Mouse (Mus musculus) activated CD4-positive, CD25-positive, alpha-beta regulatory T cell, adult 4 months (primary cell): Measurements from ENCODE around the gene Gm49403. TPM values are rescaled to one million over a fixed set of nuclear protein-coding genes. Genes with fewer than 3 reads are reported as not detected.
"Not testable (repeated sequence)": the region's sequence is repeated elsewhere in the genome, so short reads cannot be mapped to it uniquely, and the experiment has no call there.

ENCODE experiments used
- ATAC-seq: one replicate; pipeline ENCODE4 v1.8.0; 2017
- polyA plus RNA-seq, 2 experiments: library from polyadenylated mRNA; unstranded; fragments of 100-300 nt; shearing (Covaris generic); gene quantifications; one replicate each; pipeline ENCODE4 v1.2.1; 2017

Gene Gm49403
- polyA plus RNA-seq, 2 experiments from 2014 or later = not detected

DNA sequence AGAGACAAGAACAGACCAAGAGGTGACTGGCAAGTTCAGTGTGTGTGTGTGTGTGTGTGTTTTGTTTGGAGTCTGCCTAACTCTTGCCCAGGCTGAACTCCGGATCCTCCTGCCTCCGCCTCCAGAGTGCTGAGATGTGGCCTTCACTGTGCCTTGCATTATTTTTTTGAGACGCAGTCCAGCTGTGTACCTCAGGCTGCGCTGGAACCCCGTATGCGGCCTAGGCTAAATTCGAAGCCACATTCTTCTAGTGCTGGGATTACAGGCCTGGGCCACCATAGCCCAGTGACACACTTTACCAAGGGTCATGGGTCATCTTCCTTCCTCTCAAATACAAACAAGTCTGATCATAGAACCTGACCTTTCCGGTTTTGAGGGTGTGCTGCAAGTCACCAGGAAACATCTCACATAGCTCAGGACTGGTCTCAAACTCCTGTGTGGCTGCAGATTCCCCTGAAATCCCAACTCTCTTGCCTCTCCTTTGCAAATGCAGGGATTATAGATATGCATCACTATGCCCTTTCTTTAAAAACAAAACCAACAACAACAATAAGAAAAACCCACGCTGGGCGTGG is 11.4 kb upstream of the Gm49403 start:
- no peak for ATAC-seq

DNA sequence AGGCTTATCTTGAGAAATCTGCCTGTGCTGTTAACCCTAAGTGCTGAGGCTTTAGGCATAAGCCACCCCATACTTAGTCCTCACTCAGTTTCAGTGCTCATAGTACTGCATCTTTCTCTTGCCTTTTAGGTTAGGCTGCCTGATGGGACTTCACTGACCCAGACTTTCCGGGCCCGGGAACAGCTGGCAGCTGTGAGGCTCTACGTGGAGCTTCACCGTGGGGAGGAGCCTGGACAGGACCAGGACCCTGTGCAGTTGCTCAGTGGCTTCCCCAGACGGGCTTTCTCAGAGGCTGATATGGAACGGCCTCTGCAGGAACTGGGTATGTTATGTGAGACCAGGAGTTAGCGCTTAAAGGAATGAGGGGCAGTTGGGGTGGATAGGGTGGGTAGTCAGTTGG is 8.7 kb upstream of the Gm49403 start:
- no peak for ATAC-seq

DNA sequence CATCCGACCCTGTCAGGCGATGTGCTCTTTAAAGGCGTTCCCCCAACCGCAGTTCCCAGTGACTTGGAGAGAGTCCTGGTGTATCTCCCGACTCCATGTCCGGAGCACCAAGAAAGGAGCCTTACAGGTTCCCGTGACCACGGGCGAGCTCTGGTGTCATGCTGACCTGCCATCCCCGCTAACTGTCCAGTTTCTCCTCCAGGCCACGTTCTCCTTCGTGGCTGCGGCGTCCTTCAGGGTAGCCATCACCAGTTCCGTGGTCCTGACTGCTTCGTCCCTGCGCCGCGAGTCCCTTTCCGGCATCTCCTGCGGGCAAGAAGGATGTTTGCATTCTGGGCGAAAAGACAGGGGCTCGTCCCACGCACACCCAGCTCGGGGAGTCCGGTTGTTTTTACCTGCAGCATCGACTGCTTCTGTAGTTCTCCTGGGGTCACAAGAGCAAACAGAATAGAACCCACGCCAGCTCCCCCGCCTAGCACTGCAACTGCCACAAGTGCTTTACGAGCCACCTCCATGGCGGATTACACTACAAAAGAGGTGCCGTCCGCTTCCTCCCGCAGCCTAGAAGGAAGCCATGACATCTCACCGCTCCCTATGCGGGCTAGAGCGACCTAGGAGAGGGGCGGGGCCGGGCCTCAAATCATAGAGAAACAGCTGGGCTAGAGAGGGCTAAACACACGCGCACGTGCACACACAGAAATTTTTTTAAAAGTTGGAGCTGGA is 3.3 kb upstream of the Gm49403 start, which contains the start of gene Uqcc3:
TSS of gene Uqcc3 (minus strand) at position 613 of the 723 bp plus-strand sequence.
- peak; percentile 95 for ATAC-seq

DNA sequence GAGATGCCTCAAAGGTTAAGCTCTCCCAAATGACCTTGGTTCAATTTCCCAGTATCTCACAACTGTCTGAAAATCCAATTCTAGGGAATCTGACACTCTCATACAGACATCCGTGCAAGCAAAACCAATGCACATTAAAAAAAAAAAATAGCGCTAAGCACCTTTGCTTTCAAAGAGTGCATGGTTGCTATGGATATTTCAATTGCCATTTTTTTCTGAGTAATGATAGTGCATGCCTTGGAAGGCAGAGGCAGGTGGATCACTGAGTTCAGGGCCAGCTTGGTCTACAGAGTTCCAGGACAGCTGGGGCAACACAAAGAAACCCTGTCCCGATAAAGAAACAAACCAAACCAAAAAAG is 2.7 kb upstream of the Gm49403 start:
- peak; percentile 36 for ATAC-seq

DNA sequence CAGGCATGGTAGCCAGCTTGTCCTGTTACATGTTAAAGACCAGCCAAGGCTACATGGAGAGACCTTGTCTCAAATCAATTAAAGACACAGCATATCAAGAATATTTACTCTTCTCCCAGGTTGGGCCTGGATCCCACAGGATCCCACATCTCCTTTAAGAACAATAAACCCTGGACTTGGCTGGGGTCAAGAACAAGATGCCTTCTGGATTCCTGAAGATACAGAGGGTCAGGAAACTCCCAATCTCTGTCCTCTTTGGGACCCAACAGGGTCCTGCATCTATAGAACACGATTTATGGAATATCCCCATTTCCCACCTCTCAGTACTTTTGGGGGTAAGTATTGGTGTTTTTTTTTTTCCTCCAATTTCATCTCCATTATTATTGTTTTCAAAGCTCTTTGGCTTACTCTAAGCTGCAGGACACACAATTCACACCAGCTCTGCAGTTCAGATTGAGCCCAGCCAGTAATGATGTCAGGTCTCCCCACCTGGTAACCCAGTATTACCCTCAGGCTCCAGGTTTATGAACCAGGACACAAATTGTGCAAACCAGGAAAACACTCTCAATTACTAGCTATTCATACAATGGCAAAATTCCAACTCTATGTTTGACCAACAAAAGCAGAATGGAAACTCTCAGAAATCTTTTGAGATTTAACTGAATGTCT is 3.3 kb downstream of the Gm49403 start:
- no peak for ATAC-seq

DNA sequence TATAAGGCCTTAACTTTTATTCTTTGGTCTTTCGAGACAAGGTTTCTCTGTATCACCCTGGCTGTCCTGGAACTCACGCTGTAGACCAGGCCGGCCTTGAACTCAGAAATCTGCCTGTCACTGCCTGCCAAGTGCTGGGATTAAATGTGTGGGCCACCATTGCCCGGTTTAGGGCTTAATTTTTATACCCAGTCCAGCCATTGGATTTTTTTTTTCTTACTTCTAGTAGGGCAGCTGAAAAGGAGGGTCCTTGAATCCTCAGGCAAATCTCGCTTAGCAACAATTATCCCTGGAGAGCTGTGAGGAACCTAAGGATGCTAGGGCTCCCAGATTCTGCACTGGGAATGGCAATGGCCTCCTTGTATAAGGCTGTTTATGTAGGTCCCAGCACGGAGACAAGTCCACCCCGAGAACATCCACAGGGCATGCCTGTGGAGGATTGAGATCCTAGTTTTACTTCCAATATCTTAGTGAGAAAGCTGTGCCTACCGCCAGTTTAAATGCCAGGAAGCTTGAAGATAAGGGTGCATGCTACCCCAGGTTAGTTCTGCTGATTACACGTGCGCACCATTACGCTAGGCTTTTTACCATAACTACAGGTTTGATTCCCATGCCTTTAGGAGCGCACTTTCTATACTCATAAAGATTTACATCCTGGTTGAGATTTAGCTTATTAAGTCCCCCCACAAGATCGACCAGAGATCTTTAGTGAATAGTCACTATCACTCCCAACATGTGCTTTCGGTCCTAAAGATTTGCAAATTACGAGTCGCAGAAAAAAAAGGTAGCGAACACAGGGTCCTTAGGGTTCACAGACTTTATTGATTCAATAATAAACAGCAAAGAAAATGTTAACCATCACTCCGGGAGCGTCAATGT is 4.1 kb downstream of the Gm49403 start:
- ATAC-seq = no peak

DNA sequence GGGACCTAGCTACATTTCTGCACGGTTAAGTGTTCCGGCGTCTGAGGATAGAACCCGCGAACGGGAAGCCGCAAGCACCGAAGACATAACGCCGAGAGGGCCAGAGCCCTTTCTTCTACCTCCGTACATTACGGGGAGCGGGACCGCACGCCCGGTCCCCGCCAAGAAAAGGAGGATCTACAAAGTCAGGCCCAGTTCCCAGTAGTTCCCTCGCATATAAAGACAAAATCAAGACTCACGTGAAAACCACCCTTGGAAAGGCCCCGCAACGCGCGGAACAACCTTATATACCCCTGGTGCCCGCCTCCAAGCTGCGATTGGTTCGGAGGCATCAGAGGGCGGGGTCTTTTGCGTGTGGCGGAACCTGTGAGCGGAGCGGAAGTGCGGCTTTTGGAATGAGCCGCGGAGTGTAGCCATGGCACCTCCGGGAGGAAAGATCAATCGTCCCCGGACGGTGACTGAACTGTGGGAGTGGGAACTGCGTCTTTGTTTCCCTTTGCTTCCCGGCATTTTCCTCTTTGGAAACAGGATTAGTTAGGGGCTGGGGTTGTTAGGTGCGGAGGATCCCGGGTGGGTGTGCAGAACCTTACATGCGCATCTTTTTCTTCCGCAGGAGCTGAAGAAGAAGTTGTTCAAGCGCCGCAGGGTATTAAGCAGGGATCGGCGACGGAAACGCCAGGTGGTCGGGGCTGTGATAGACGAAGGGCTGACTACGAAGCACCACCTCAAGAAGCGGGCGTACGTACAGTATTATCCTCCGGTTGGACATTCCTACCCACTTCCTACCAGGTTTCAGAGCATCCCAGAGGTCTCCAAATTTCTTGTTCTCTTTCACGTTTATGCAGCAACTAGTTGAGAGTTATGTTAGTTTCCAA is 5.0 kb downstream of the Gm49403 start, which contains the start of the genes 1810009A15Rik and Gm49416:
TSS of gene 1810009A15Rik (plus strand) at position 343 of the 875 bp plus-strand sequence.
TSS of gene Gm49416 (plus strand) at position 416 of the 875 bp plus-strand sequence.
- peak; percentile 87 for ATAC-seq

DNA sequence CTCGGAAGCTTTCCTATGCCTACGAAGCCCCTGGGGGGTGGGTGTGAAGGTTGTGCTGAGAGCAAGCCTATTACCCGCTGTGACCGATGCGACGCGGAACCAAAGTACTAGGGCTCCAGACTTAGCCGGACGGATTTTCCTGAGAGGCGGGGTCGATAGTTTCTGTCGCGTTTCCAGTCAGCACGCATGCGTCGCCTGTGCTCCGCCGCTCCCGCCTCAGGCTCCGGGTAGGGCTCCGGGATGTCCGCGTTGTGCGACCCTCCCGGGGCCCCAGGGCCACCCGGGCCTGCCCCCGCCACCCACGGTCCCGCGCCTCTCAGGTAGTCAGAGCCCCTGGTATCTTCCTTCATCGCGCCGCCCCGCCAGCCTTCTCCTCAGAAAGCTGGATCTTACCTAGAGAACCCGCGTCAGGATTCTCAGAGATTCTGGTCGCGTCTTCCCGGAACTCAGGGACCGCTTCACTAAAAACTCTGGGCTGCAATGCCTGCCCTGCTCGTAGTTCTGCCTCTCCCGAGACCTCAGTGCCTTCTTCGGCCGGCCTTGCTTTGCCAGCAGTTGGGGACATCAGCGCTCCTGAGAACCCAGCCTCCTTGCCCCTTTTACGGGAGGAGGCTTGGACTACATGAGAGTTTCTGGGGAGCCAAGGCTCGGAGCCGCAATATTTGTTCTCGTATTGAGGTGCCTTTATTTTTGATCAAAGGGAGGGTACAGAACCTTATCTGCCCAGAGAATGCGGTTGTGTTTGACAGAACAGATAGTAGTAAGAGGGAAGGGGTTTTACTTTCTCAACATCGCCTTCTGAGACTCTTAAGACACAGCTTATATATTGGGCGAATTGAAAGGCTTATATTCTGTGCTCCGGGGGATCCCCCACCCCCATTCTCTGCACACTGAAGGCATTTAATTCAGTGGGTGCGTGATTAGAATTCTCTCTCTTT is 9.4 kb downstream of the Gm49403 start, which contains the start of gene Ints5:
TSS of gene Ints5 (plus strand) at position 177 of the 938 bp plus-strand sequence.
- ATAC-seq = peak; percentile 15

DNA sequence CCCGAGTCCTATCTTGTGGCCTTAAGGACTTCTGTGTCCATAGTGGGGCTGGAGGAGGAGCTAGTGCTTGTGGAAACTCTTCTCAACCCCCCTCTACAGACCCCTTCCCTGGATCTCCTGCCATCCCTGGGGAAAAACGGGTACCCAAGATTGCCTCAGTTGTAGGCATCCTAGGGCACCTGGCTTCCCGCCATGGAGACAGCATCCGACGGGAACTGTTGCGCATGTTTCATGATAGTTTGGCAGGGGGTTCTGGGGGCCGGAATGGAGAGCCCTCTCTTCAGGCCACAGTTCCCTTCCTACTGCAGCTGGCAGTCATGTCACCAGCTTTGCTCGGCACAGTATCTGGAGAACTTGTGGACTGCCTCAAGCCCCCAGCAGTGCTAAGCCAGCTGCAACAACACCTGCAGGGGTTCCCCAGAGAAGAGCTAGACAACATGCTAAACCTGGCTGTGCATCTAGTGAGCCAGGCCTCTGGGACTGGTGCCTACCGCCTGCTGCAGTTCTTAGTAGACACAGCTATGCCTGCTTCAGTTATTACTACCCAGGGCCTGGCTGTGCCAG is 11.7 kb downstream of the Gm49403 start:
- ATAC-seq = no peak

DNA sequence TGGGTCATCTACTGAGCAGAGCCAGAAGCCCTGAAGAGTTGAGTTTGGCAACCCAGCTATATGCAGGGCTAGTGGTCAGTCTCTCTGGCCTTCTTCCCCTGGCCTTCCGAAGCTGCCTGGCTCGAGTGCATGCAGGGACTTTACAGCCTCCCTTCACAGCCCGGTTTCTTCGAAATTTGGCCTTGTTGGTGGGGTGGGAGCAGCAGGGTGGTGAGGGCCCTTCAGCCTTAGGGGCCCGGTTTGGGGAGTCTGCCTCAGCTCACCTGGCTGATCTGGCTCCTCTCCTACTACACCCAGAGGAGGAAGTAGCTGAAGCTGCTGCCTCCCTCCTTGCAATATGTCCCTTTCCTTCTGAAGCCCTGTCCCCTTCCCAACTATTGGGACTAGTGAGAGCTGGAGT is 12.5 kb downstream of the Gm49403 start:
- not testable (repeated sequence) for ATAC-seq

DNA sequence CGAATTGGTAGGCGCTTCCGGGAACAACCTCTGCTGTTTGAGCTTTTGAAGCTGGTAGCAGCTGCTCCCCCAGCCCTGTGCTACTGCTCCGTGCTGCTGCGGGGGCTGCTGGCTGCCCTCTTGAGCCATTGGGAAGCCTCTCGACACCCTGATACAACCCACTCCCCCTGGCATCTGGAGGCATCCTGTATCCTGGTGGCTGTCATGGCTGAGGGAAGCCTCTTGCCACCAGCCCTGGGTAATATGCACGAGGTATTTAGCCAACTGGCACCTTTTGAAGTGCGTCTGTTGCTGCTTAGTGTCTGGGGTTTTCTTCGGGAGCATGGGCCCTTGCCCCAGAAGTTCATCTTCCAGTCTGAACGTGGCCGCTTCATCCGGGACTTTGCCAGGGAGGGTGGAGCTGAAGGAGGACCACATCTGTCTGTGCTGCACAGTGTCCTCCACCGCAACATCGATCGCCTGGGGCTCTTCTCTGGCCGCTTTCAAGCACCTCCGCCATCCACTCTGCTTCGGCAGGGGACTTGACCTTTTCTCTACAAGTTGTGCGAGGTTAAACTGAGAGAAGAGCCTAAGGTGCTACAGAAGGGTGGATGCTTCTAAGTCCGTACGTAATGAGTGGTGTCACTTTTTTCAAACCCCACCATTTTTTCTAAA is 13.6 kb downstream of the Gm49403 start:
- not testable (repeated sequence) for ATAC-seq

DNA sequence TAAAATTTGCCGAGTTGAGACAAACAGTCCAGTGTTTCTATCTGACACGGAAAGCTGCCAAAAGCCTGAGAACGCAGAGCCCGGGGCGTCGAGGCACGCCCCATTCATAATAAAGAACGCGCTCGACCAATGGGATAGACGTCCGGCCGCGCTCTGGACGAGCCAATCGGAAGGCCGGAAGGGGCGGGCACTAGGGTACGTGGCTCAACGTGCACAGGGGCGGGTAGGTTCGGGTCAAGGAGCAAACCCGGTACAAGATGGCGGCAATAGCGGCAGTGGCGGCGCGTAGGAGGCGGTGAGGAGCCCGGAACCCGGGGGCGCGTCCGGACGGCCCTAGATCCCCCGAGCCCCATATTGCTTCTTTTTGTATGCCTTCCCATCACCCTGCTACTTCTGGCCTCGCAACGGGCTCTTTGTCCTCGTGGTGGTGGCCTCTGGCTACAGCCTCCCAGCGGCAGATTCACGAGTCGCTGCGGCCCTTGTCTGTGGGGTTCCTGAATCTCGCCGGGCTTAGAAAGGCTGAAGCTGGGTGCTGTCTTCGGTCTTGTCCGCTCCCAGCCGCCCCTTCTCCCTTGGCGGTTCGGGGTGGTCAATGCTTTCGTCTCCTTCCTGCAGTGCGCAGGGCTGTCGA is 14.2 kb downstream of the Gm49403 start, which contains the start of gene Ganab:
TSS of gene Ganab (plus strand) at position 207 of the 631 bp plus-strand sequence.
- peak; percentile 98 for ATAC-seq

DNA sequence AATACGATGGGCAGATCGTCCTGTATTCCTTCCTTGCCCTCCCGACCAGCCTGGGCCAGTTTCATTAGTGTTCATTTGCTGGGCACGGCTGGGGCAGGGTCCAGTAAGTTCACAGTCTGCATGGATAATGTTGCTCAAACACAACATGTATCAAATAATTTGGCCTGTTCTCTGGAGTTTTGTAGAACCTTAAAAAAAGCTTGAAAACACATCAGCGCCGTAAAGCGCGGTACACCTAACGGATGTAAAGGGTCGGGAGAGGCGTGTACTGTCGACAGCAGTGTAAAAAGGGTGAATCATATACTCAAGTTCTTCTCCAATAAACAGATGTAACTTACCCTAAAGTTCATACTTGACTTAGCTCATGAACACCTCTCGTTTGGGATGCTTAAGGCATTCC is 14.8 kb downstream of the Gm49403 start:
- no peak for ATAC-seq

DNA sequence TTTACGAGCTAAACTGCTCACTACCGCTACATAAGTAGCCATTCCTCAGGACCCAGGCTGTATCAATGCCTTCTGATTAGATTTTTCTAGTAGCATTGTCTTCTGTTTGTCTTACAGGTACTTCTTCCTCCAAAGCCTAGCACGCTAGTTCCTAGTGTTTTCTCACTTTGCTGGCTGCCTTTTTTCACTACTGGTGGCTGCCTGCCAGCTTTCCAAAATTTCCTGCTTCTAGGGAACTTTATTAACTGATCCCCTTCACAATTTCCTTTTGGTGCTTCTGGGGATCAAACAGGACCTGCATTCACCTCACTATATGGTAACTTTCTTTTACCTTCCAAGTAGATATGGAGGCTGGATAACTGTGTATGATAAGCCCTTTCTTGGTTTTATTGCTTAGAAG is 15.3 kb downstream of the Gm49403 start:
- no peak for ATAC-seq

DNA sequence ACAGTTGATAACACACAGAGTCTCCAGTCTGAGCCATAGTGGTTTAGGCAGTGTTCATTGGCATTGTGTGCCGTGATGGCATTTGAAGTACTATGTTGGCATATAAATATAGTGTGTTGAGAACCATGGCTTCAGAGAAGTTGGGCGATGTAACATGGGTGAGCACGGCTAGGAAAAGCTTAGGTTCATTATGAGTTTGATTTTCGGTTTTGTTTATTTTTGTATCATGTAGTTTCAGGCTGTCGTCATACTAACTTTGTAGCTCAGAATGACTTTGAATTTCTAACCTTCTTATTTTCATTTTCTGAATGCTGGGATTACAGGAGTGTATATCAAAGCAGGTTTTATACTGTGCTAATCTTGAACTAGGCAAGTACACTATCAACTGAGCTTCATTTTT is 19.7 kb downstream of the Gm49403 start:
- ATAC-seq = no peak

DNA sequence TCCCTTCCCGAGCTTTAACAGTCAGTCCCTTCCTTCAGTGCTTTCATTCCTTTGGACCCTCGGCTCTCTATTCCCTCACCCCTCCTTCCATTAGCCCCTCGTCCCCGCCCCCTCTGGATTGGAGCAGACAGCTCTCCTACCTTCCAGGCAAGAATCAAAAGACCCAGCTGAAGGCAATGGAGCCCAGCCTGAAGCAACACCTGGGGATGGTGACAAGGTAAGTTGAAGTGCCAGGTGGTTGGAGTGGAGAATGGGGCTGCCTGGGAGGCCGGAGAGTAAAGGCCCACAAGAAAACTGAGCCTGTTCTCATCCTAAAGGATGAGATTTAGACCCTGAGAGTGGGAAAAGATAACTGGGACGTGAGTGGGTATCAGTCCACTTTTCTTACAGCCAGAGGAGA is 24.8 kb downstream of the Gm49403 start:
- ATAC-seq = no peak

DNA sequence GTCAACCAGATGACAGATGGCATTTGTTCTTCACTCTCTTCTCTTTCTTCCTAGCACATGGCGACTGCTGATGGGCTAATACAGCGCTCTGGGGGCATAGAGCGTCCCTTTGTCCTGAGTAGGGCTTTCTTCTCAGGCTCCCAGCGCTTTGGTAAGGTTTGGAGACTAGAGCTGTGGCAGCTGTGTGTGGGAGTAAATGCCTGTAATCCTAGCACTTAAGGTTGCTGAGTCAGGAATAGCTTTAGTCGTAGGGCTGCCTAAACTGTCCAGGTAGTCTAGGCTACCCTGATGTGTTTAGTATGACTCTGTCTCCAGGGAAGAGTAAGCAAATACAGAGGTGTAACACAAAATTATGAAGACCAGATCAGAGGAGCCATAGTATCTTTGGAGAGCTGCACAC is 28.1 kb downstream of the Gm49403 start:
- no peak for ATAC-seq

DNA sequence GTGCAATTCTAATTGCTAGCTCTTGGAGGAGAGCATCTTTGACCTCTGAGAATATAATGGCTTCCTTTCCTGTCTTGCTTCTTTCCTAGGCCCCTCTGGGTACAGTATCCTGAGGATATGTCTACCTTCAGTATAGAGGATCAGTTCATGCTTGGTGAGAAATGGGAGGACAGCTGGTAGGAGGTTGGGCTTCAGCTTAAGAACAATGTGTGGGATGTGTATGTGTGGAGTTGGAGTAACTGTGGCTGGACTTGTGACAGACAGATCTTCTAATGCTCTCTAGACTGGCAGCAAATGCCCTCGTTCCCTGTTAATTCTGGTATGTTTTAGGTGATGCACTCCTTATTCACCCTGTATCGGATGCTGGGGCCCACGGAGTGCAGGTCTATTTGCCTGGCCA is 30.5 kb downstream of the Gm49403 start:
- ATAC-seq = no peak

DNA sequence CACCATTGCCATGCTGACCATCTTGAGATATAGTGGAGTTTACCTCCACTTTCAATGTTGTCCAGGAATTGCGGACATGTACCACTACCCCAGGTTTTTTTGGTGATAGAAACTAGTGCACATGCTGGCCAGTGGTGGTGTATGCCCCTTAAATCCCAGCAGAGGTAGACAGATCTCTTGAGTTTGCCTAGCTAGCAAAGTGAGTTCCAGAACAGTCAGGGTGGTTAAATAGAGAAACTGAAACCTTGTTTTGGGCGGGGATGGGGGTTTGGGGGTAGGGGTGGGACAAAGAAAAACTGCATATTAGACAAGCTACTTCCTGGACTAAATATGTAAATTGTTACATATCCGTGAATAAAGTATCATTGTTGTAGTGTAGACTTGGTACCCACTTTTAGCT is 35.3 kb downstream of the Gm49403 start:
- ATAC-seq = peak; percentile 31
